Mouse (Mus musculus): Measurements from ENCODE around the gene Prmt7. TPM values are rescaled to one million over a fixed set of nuclear protein-coding genes. Genes with fewer than 3 reads are reported as not detected.

The Prmt7 gene
- polyA plus RNA-seq, 1 experiment from 2014 or later: 61.7 TPM

GRCm38 (mm10) chr8:106177594-106177993, 33.1 kb upstream of the Prmt7 start:
- Histone ChIP-seq H3K4me1 (ENCODE audit: control insufficient read depth, insufficient read depth, low read length) (peaks cover 8% of the 10 kb centered on the region; the same call in 1 of the 2 replicates), H3K27ac (ENCODE audit: low read depth, low read length) (no peak overlapping the region), H3K4me2 (no peak overlapping the region), H3K27me3 (ENCODE audit: control insufficient read depth, insufficient read depth, low read length) (no peaks in the 10 kb centered on the region), H3K4me3 (ENCODE audit: low read depth, low read length) (no peak overlapping the region), H3K36me3 (ENCODE audit: control insufficient read depth, insufficient read depth, low read length) (no peaks in the 10 kb centered on the region), H3K9ac (ENCODE audit: low read length) (no peak overlapping the region), H3K9me3 (ENCODE audit: control insufficient read depth, low read length) (no peaks in the 10 kb centered on the region)
- DNase-seq (ENCODE audit: low spot score, missing footprints) (no peak), ATAC-seq (ENCODE audit: low FRiP score) (no peak)
- 80% methylated on average over 1 of the region's 1 CpGs for WGBS

- 79% methylated on average over 2 of the region's 2 CpGs for WGBS
- Histone ChIP-seq H3K9me3 (ENCODE audit: control insufficient read depth, low read length) (no peaks in the 10 kb centered on the region), H3K4me3 (ENCODE audit: low read depth, low read length) (no peak overlapping the region), H3K9ac (ENCODE audit: low read length) (no peak overlapping the region), H3K36me3 (ENCODE audit: control insufficient read depth, insufficient read depth, low read length) (no peaks in the 10 kb centered on the region; the same call in 1 of the 2 replicates), H3K27ac (ENCODE audit: low read depth, low read length) (no peak overlapping the region), H3K4me2 (no peak overlapping the region), H3K27me3 (ENCODE audit: control insufficient read depth, insufficient read depth, low read length) (no peaks in the 10 kb centered on the region), H3K4me1 (ENCODE audit: control insufficient read depth, insufficient read depth, low read length) (peaks cover 8% of the 10 kb centered on the region; the same call in 1 of the 2 replicates)
- no peak for DNase-seq (ENCODE audit: low spot score, missing footprints)
- ATAC-seq (ENCODE audit: low FRiP score): no peak
Measured at GRCm38 (mm10) chr8:106178428-106178827, 32.3 kb upstream of the Prmt7 start.

GRCm38 (mm10) chr8:106185628-106186270, 25.0 kb upstream of the Prmt7 start:
- H3K4me1 ChIP-seq (ENCODE audit: control insufficient read depth, insufficient read depth, low read length): no peaks in the 10 kb centered on the region
- peaks cover 4% of the 10 kb centered on the region; the same call in 1 of the 2 replicates for H3K36me3 ChIP-seq (ENCODE audit: control insufficient read depth, insufficient read depth, low read length)
- 94% methylated on average over 8 of the region's 8 CpGs for WGBS
- DNase-seq (ENCODE audit: low spot score, missing footprints) (no peak), ATAC-seq (ENCODE audit: low FRiP score) (no peak)
- H3K9me3 ChIP-seq (ENCODE audit: control insufficient read depth, low read length): no peaks in the 10 kb centered on the region
- H3K4me2 ChIP-seq: no peak overlapping the region
- no peak overlapping the region for H3K9ac ChIP-seq (ENCODE audit: low read length)
- no peak overlapping the region for H3K4me3 ChIP-seq (ENCODE audit: low read depth, low read length)
- no peak overlapping the region for H3K27ac ChIP-seq (ENCODE audit: low read depth, low read length)
- H3K27me3 ChIP-seq (ENCODE audit: control insufficient read depth, insufficient read depth, low read length): no peaks in the 10 kb centered on the region

GRCm38 (mm10) chr8:106186394-106186793, 24.3 kb upstream of the Prmt7 start:
- Histone ChIP-seq H3K27me3 (ENCODE audit: control insufficient read depth, insufficient read depth, low read length) (no peaks in the 10 kb centered on the region), H3K4me1 (ENCODE audit: control insufficient read depth, insufficient read depth, low read length) (no peaks in the 10 kb centered on the region), H3K4me3 (ENCODE audit: low read depth, low read length) (no peak overlapping the region), H3K36me3 (ENCODE audit: control insufficient read depth, insufficient read depth, low read length) (peaks cover 4% of the 10 kb centered on the region; the same call in 1 of the 2 replicates), H3K27ac (ENCODE audit: low read depth, low read length) (no peak overlapping the region), H3K4me2 (no peak overlapping the region), H3K9me3 (ENCODE audit: control insufficient read depth, low read length) (no peaks in the 10 kb centered on the region), H3K9ac (ENCODE audit: low read length) (no peak overlapping the region)
- no peak for ATAC-seq (ENCODE audit: low FRiP score)
- no peak for DNase-seq (ENCODE audit: low spot score, missing footprints)
- 93% methylated on average over 3 of the region's 3 CpGs for WGBS

- Histone ChIP-seq H3K27ac (ENCODE audit: low read depth, low read length) (no peak overlapping the region), H3K4me3 (ENCODE audit: low read depth, low read length) (no peak overlapping the region)
- no peak for DNase-seq (ENCODE audit: low spot score, missing footprints)
Measured at GRCm38 (mm10) chr8:106189162-106189561, 21.6 kb upstream of the Prmt7 start.

GRCm38 (mm10) chr8:106191639-106192038, 19.1 kb upstream of the Prmt7 start:
- DNase-seq (ENCODE audit: low spot score, missing footprints) (no peak), ATAC-seq (ENCODE audit: low FRiP score) (no peak)
- H3K27me3 ChIP-seq (ENCODE audit: control insufficient read depth, insufficient read depth, low read length): no peaks in the 10 kb centered on the region
- no peak overlapping the region for H3K4me2 ChIP-seq
- no peak overlapping the region for H3K27ac ChIP-seq (ENCODE audit: low read depth, low read length)
- peaks cover 22% of the 10 kb centered on the region for H3K36me3 ChIP-seq (ENCODE audit: control insufficient read depth, insufficient read depth, low read length)
- WGBS: 92% methylated on average over 5 of the region's 5 CpGs
- H3K4me3 ChIP-seq (ENCODE audit: low read depth, low read length): no peak overlapping the region
- H3K9me3 ChIP-seq (ENCODE audit: control insufficient read depth, low read length): no peaks in the 10 kb centered on the region
- no peaks in the 10 kb centered on the region for H3K4me1 ChIP-seq (ENCODE audit: control insufficient read depth, insufficient read depth, low read length)
- H3K9ac ChIP-seq (ENCODE audit: low read length): no peak overlapping the region

More at GRCm38 (mm10) chr8:106189162-106189561, 21.6 kb upstream of the Prmt7 start:
- peaks cover 8% of the 10 kb centered on the region; the same call in 1 of the 2 replicates for H3K36me3 ChIP-seq (ENCODE audit: control insufficient read depth, insufficient read depth, low read length)
- H3K4me1 ChIP-seq (ENCODE audit: control insufficient read depth, insufficient read depth, low read length): no peaks in the 10 kb centered on the region
- no peak for ATAC-seq (ENCODE audit: low FRiP score)
- WGBS: 91% methylated on average over 4 of the region's 4 CpGs
- H3K9me3 ChIP-seq (ENCODE audit: control insufficient read depth, low read length): no peaks in the 10 kb centered on the region
- no peak overlapping the region for H3K9ac ChIP-seq (ENCODE audit: low read length)
- H3K27me3 ChIP-seq (ENCODE audit: control insufficient read depth, insufficient read depth, low read length): no peaks in the 10 kb centered on the region
- no peak overlapping the region for H3K4me2 ChIP-seq

- no peak overlapping the region for H3K27ac ChIP-seq (ENCODE audit: low read depth, low read length)
- no peak for ATAC-seq (ENCODE audit: low FRiP score)
- H3K27me3 ChIP-seq (ENCODE audit: control insufficient read depth, insufficient read depth, low read length): no peaks in the 10 kb centered on the region
- H3K4me2 ChIP-seq: no peak overlapping the region
- no peaks in the 10 kb centered on the region for H3K4me1 ChIP-seq (ENCODE audit: control insufficient read depth, insufficient read depth, low read length)
- WGBS: 89% methylated on average over 6 of the region's 6 CpGs
- peaks cover 25% of the 10 kb centered on the region for H3K36me3 ChIP-seq (ENCODE audit: control insufficient read depth, insufficient read depth, low read length)
- no peak overlapping the region for H3K9ac ChIP-seq (ENCODE audit: low read length)
- no peaks in the 10 kb centered on the region for H3K9me3 ChIP-seq (ENCODE audit: control insufficient read depth, low read length)
- H3K4me3 ChIP-seq (ENCODE audit: low read depth, low read length): no peak overlapping the region
- DNase-seq (ENCODE audit: low spot score, missing footprints): no peak
Measured at GRCm38 (mm10) chr8:106193162-106193561, 17.6 kb upstream of the Prmt7 start.

GRCm38 (mm10) chr8:106194062-106194461, 16.7 kb upstream of the Prmt7 start:
- DNase-seq (ENCODE audit: low spot score, missing footprints) (no peak), ATAC-seq (ENCODE audit: low FRiP score) (no peak)
- 89% methylated on average over 5 of the region's 5 CpGs for WGBS
- no peak overlapping the region for H3K4me2 ChIP-seq
- H3K27me3 ChIP-seq (ENCODE audit: control insufficient read depth, insufficient read depth, low read length): no peaks in the 10 kb centered on the region
- no peaks in the 10 kb centered on the region for H3K4me1 ChIP-seq (ENCODE audit: control insufficient read depth, insufficient read depth, low read length)
- peaks cover 25% of the 10 kb centered on the region for H3K36me3 ChIP-seq (ENCODE audit: control insufficient read depth, insufficient read depth, low read length)
- H3K9me3 ChIP-seq (ENCODE audit: control insufficient read depth, low read length): no peaks in the 10 kb centered on the region
- no peak overlapping the region for H3K4me3 ChIP-seq (ENCODE audit: low read depth, low read length)
- no peak overlapping the region for H3K9ac ChIP-seq (ENCODE audit: low read length)
- H3K27ac ChIP-seq (ENCODE audit: low read depth, low read length): no peak overlapping the region

- no peak for DNase-seq (ENCODE audit: low spot score, missing footprints)
Measured at GRCm38 (mm10) chr8:106198741-106199140, 12.0 kb upstream of the Prmt7 start.

More at GRCm38 (mm10) chr8:106198741-106199140, 12.0 kb upstream of the Prmt7 start:
- Histone ChIP-seq H3K9ac (ENCODE audit: low read length) (no peak overlapping the region), H3K4me1 (ENCODE audit: control insufficient read depth, insufficient read depth, low read length) (no peaks in the 10 kb centered on the region), H3K36me3 (ENCODE audit: control insufficient read depth, insufficient read depth, low read length) (peaks cover 35% of the 10 kb centered on the region), H3K27ac (ENCODE audit: low read depth, low read length) (no peak overlapping the region), H3K4me3 (ENCODE audit: low read depth, low read length) (no peak overlapping the region), H3K4me2 (no peak overlapping the region), H3K9me3 (ENCODE audit: control insufficient read depth, low read length) (no peaks in the 10 kb centered on the region), H3K27me3 (ENCODE audit: control insufficient read depth, insufficient read depth, low read length) (no peaks in the 10 kb centered on the region)
- 0 out of 2 replicates have a peak, but pooled peaks have one; percentile 40 for ATAC-seq (ENCODE audit: low FRiP score)
- 3% methylated on average over 1 of the region's 1 CpGs for WGBS

Measured in midbrain, embryonic 11.5 days (tissue).